Mouse (Mus musculus) embryonic facial prominence, embryonic 12.5 days (tissue): Measurements from ENCODE around the gene Slc15a3. TPM values are rescaled to one million over a fixed set of nuclear protein-coding genes. Genes with fewer than 3 reads are reported as not detected.

Experiments used
- ATAC-seq: fragments of 200-750 bp; cut with Nextera tagmentation; 2 replicates; pipeline ENCODE4 v1.8.0; 2017; ENCODE audit not compliant: insufficient number of reproducible peaks, insufficient read depth, low FRiP score, low TSS enrichment
- H3K27ac ChIP-seq: fragments of 300-500 bp; sonication (generic); 2 replicates; pipeline ENCODE4 v1.5.1; 2016; ENCODE audit warnings: mild to moderate bottlenecking
- H3K27me3 ChIP-seq: fragments of 300-500 bp; sonication (generic); 2 replicates; pipeline ENCODE4 v1.6.1; 2016; ENCODE audit warnings: mild to moderate bottlenecking, moderate library complexity
- H3K36me3 ChIP-seq: fragments of 300-500 bp; sonication (generic); 2 replicates; pipeline ENCODE4 v1.6.1; 2016; ENCODE audit warnings: mild to moderate bottlenecking
- H3K4me1 ChIP-seq: fragments of 300-500 bp; sonication (generic); 2 replicates; pipeline ENCODE4 v1.6.1; 2016
- H3K4me2 ChIP-seq: fragments of 300-500 bp; sonication (generic); replicated peaks from 2 replicates; pipeline ENCODE4 v1.6.1; 2016; ENCODE audit warnings: mild to moderate bottlenecking, moderate library complexity
- H3K4me3 ChIP-seq: fragments of 300-500 bp; sonication (generic); 2 replicates; pipeline ENCODE4 v1.5.1; 2016; ENCODE audit warnings: mild to moderate bottlenecking
- H3K9ac ChIP-seq: fragments of 300-500 bp; sonication (generic); 2 replicates; pipeline ENCODE4 v1.6.1; 2016; ENCODE audit warnings: mild to moderate bottlenecking, moderate library complexity
- H3K9me3 ChIP-seq: fragments of 300-500 bp; sonication (generic); 2 replicates; pipeline ENCODE4 v1.6.1; 2016; ENCODE audit warnings: mild to moderate bottlenecking, moderate library complexity
- WGBS: fragments of 180-500 bp; shearing (Covaris S2); methylation state at CpG from one replicate; pipeline ENCODE4 v1.1.7; 2016; 5-methylcytosine and 5-hydroxymethylcytosine counted together
- polyA plus RNA-seq: library from polyadenylated mRNA; unstranded; fragments of >200 nt; fragmentation: Nextera tagmentation; extraction: Ambion mirVana; gene quantifications from 2 replicates; pipeline ENCODE4 v1.2.1, GENCODE M21; 2016

The Slc15a3 gene
- polyA plus RNA-seq, 1 experiment from 2014 or later = 0.27 TPM

DNA sequence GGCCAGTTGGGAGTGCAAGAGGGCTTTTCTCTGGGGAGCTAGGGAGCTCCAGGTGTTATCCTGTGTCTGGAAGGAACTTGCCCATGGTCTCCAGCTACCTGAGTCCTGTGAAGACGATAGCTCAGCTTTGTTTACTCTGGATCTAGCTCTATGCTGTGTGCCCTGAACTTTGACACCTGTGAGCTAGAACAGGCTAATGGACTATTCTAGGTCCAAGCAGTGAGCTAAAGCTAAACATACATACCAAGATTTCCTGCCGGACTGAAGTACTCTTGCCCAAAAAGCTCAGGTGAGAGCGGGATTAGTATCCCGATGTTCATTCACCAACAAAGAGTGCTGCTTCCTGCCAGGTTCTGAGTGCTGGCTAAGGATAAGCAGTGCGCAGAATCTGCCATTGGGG lies 65.0 kb downstream of the Slc15a3 start:
- Histone ChIP-seq H3K27me3 (no peaks in the 10 kb centered on the region), H3K27ac (peak overlapping the region; percentile 55; the same call in 1 of the 2 replicates), H3K4me3 (no peak overlapping the region), H3K4me1 (no peaks in the 10 kb centered on the region), H3K4me2 (no peak overlapping the region), H3K9ac (no peak overlapping the region), H3K36me3 (peaks cover 89% of the 10 kb centered on the region), H3K9me3 (no peaks in the 10 kb centered on the region)
- 93% methylated on average over 5 of the region's 5 CpGs for WGBS
- ATAC-seq = no peak

GRCm38 (mm10) chr19:10904927-10905727 lies 65.6 kb downstream of the Slc15a3 start:
- Histone ChIP-seq H3K27me3 (no peaks in the 10 kb centered on the region), H3K27ac (peak overlapping the region; percentile 68), H3K4me1 (no peaks in the 10 kb centered on the region), H3K9ac (no peak overlapping the region), H3K9me3 (no peaks in the 10 kb centered on the region), H3K4me3 (no peak overlapping the region), H3K36me3 (peaks cover 83% of the 10 kb centered on the region), H3K4me2 (no peak overlapping the region)
- ATAC-seq = peak; percentile 73; the same call in 1 of the 2 replicates
- WGBS = 57% methylated on average over 7 of the region's 7 CpGs

DNA sequence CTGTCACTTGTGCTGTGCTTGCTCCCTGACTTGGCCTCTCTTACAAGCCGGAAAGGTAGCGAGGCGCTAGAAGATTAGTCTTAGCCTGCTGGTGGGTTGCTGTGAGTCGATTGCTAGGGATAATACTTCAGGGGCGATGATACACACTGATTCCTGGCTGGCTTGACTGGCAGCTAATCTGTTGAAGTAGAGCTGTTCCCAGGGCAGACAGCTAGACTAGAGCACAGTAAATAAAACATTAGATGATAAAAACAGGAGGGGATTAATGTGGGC lies 66.1 kb downstream of the Slc15a3 start:
- Histone ChIP-seq H3K27me3 (no peaks in the 10 kb centered on the region), H3K36me3 (peaks cover 78% of the 10 kb centered on the region), H3K4me2 (no peak overlapping the region), H3K9me3 (no peaks in the 10 kb centered on the region), H3K27ac (peak overlapping the region; percentile 68), H3K4me3 (no peak overlapping the region), H3K9ac (no peak overlapping the region), H3K4me1 (no peaks in the 10 kb centered on the region)
- WGBS = 87% methylated on average over 5 of the region's 5 CpGs
- ATAC-seq = no peak

DNA sequence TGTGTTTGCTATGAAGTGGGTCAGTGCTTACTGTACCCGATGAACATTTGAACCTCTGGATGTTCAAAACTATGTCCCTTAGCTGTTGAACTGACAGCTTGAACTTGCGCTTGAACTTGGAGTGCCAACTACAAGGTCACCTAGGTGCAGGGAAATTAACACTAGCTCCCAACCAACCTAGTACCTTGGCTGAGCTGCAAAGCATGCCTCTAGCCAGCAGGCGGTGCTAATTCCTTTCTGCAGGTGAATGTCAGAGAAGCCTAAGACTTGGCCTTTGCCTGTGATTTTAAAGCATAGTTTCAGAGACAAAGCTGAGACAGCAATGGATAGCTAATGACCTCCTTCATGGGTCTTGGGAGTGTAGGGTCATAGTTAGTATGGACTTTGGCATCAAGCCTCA lies 68.4 kb downstream of the Slc15a3 start:
- Histone ChIP-seq H3K27me3 (no peaks in the 10 kb centered on the region), H3K36me3 (peaks cover 56% of the 10 kb centered on the region), H3K27ac (no peak overlapping the region), H3K9ac (no peak overlapping the region), H3K4me3 (no peak overlapping the region), H3K9me3 (no peaks in the 10 kb centered on the region), H3K4me1 (no peaks in the 10 kb centered on the region), H3K4me2 (no peak overlapping the region)
- no peak for ATAC-seq
- 53% methylated on average over 3 of the region's 3 CpGs for WGBS

Other genes starting within 250 kb of the Slc15a3 start
- gene Ddb1, start 234.4 kb upstream of the Slc15a3 start, polyA plus RNA-seq = 433 and 434 TPM in 2 replicates
- gene Tkfc, start 234.1 kb upstream of the Slc15a3 start, polyA plus RNA-seq = 19.3 and 19.6 TPM in 2 replicates
- gene Vwce, start 205.5 kb upstream of the Slc15a3 start, polyA plus RNA-seq = 2.1 and 2.6 TPM in 2 replicates
- gene Pga5, start 161.7 kb upstream of the Slc15a3 start, polyA plus RNA-seq = not detected in 2 replicates
- 34.9 and 35.0 TPM in 2 replicates for gene Vps37c, start 151.0 kb upstream of the Slc15a3 start, polyA plus RNA-seq
- 0.22 and 0.27 TPM in 2 replicates for gene Cd5, start 100.7 kb upstream of the Slc15a3 start, polyA plus RNA-seq
- 0.09 TPM in 1 of 2 replicates, not detected in the other for gene Cd6, start 9.7 kb upstream of the Slc15a3 start, polyA plus RNA-seq
- gene Tmem132a, start 30.2 kb downstream of the Slc15a3 start, polyA plus RNA-seq = 130 and 135 TPM in 2 replicates
- gene Tmem109, start 42.3 kb downstream of the Slc15a3 start, polyA plus RNA-seq = 73.2 and 75.8 TPM in 2 replicates
- 41.5 and 42.1 TPM in 2 replicates for gene Prpf19, start 55.5 kb downstream of the Slc15a3 start, polyA plus RNA-seq
- 0.10 TPM in 1 of 2 replicates, not detected in the other for gene Zp1, start 80.9 kb downstream of the Slc15a3 start, polyA plus RNA-seq
- 0.14 and 0.18 TPM in 2 replicates for gene Ptgdr2, start 97.4 kb downstream of the Slc15a3 start, polyA plus RNA-seq
- 32.3 and 32.8 TPM in 2 replicates for gene Ccdc86, start 109.5 kb downstream of the Slc15a3 start, polyA plus RNA-seq
- gene Ms4a10, start 134.9 kb downstream of the Slc15a3 start, polyA plus RNA-seq = not detected in 2 replicates
- gene Ms4a15, start 153.5 kb downstream of the Slc15a3 start, polyA plus RNA-seq = not detected in 2 replicates
- not detected in 2 replicates for gene Ms4a18, start 178.3 kb downstream of the Slc15a3 start, polyA plus RNA-seq
- not detected in 2 replicates for gene Ms4a8a, start 241.4 kb downstream of the Slc15a3 start, polyA plus RNA-seq